In the genomic region with DNA sequence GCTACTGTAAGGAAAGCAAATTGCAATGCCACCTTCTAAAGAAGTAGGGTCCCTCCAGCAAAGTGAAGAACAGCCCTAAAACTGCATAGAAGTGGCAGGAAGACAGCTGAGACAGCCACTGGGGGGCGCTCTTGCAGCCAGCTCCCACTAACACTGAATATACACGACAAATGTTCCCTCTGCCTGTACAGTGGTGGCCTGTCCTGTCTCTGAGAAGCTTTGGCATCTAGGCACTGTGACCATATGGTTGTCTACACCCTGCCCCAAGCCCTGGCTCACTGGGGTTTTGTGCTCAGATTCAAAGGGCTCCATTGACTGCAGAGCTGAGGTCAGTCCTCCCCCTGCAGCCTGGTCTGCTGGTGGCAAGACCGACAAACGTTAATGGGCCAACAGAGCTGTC, we compare ENCODE assay signal across 8 mouse cellular contexts. TPM values are rescaled to one million over a fixed set of nuclear protein-coding genes. Genes with fewer than 3 reads are reported as not detected.
DNase-seq lines count a peak whose midpoint lies in the region; ATAC-seq and TF ChIP-seq lines count a peak whose summit lies in the region.

No protein-coding gene starts in this region.

- H3K27me3 ChIP-seq in intestine, postnatal 0 days (replicated peaks; ENCODE audit: control insufficient read depth, insufficient read depth, low read length), result no peaks in the 10 kb centered on the region
- H3K27me3 ChIP-seq in intestine, embryonic 15.5 days (replicated peaks), result no peaks in the 10 kb centered on the region
- no peaks in the 10 kb centered on the region for H3K27me3 ChIP-seq in liver, embryonic 12.5 days (replicated peaks)

- H3K4me1 ChIP-seq in intestine, postnatal 0 days (replicated peaks; ENCODE audit: control insufficient read depth, insufficient read depth, low read length), result peaks cover 14% of the 10 kb centered on the region
- H3K4me1 ChIP-seq in intestine, embryonic 15.5 days (replicated peaks), result peaks cover 22% of the 10 kb centered on the region
- H3K4me1 ChIP-seq in bone marrow macrophage, adult 2 months (ENCODE audit: control insufficient read depth, insufficient read depth, low read length), result peaks cover 24% of the 10 kb centered on the region
- H3K4me1 ChIP-seq in liver, embryonic 12.5 days, result peaks cover 63% of the 10 kb centered on the region

- ATAC-seq in intestine, postnatal 0 days, result no peak
- no peak for ATAC-seq in intestine, embryonic 15.5 days
- ATAC-seq in erythroid progenitor cell, adult 5-6 weeks (replicated peaks; ENCODE audit: low FRiP score, poor library complexity, severe bottlenecking), result peak; percentile 11; the same call in 1 of the 2 replicates
- ATAC-seq in liver, embryonic 12.5 days, result 0 out of 2 replicates have a peak, but pooled peaks have one; percentile 2

- H3K27ac ChIP-seq in intestine, postnatal 0 days (ENCODE audit: low read depth, low read length), result no peak overlapping the region
- no peak overlapping the region for H3K27ac ChIP-seq in intestine, embryonic 15.5 days
- H3K27ac ChIP-seq in bone marrow macrophage, adult 2 months (ENCODE audit: insufficient read depth, low read depth, low read length), result no peak overlapping the region
- peak overlapping the region; percentile 100 for H3K27ac ChIP-seq in liver, embryonic 12.5 days

- peak; percentile 83 for TF ChIP-seq CTCF in intestine, postnatal 0 days (IDR thresholded peaks at IDR 0.05; ENCODE audit: low read depth)
- TF ChIP-seq CTCF in bone marrow macrophage, adult 2 months (IDR thresholded peaks at IDR 0.05; ENCODE audit: low read depth, low read length), result peak; percentile 96

- H3K9ac ChIP-seq in intestine, postnatal 0 days (ENCODE audit: low read depth, low read length), result no peak overlapping the region
- no peak overlapping the region for H3K9ac ChIP-seq in intestine, embryonic 15.5 days
- H3K9ac ChIP-seq in liver, embryonic 12.5 days, result peak overlapping the region; percentile 83

- peaks cover 19% of the 10 kb centered on the region for H3K36me3 ChIP-seq in intestine, postnatal 0 days (ENCODE audit: control insufficient read depth, insufficient read depth)
- peaks cover 7% of the 10 kb centered on the region; the same call in 1 of the 2 replicates for H3K36me3 ChIP-seq in intestine, embryonic 15.5 days
- H3K36me3 ChIP-seq in liver, embryonic 12.5 days, result peaks cover 47% of the 10 kb centered on the region

- WGBS in intestine, postnatal 0 days, result 17% methylated on average over 4 of the region's 4 CpGs
- WGBS in intestine, embryonic 15.5 days, result 18% methylated on average over 4 of the region's 4 CpGs
- 11% methylated on average over 4 of the region's 4 CpGs for WGBS in liver, embryonic 12.5 days (ENCODE audit: insufficient replicate concordance)

- no peak overlapping the region for H3K4me2 ChIP-seq in intestine, postnatal 0 days (replicated peaks; ENCODE audit: low read depth)
- no peak overlapping the region for H3K4me2 ChIP-seq in intestine, embryonic 15.5 days (replicated peaks)
- peak overlapping the region; percentile 79 for H3K4me2 ChIP-seq in liver, embryonic 12.5 days

- no peak overlapping the region for H3K4me3 ChIP-seq in intestine, postnatal 0 days (ENCODE audit: low read depth, low read length)
- no peak overlapping the region for H3K4me3 ChIP-seq in intestine, embryonic 15.5 days (replicated peaks)
- no peak overlapping the region for H3K4me3 ChIP-seq in bone marrow macrophage, adult 2 months (ENCODE audit: insufficient read depth, low read length)
- H3K4me3 ChIP-seq in liver, embryonic 12.5 days, result peak overlapping the region; percentile 69

- no peaks in the 10 kb centered on the region for H3K9me3 ChIP-seq in intestine, postnatal 0 days (ENCODE audit: control insufficient read depth)
- H3K9me3 ChIP-seq in intestine, embryonic 15.5 days, result no peaks in the 10 kb centered on the region
- H3K9me3 ChIP-seq in liver, embryonic 12.5 days (replicated peaks), result no peaks in the 10 kb centered on the region

- DNase-seq in kidney, postnatal 10 days, result peak; percentile 59
- peak; percentile 19 to 29 for DNase-seq in right cerebral cortex, adult 2 months (ENCODE audit: low spot score in 2 of 2)
- DNase-seq in ovary, adult 18-20 months (ENCODE audit: low spot score), result no peak

- no peak for TF ChIP-seq POLR2A in bone marrow macrophage, adult 2 months (IDR thresholded peaks at IDR 0.05; ENCODE audit: borderline replicate concordance, low read depth, low read length)

RNA-seq across cellular contexts. Expression of a gene that starts 0.9 kb away (rescaled TPM):
- 1.9 and 3.4 TPM in 2 replicates for polyA plus RNA-seq in intestine, postnatal 0 days (2015; fragmentation: Nextera tagmentation; extraction: Ambion mirVana)
- 1.6 and 3.0 TPM in 2 replicates for polyA plus RNA-seq in intestine, embryonic 15.5 days (2015; fragmentation: Nextera tagmentation; extraction: Ambion mirVana)
- polyA plus RNA-seq in bone marrow macrophage, adult 2 months (2012; ENCODE audit: insufficient read depth, insufficient read length, missing spikeins), result not detected in 2 replicates
- 37.7 and 44.7 TPM in 2 replicates for total RNA-seq in erythroid progenitor cell, adult 5-6 weeks (2015; ENCODE audit: low replicate concordance)
- total RNA-seq in erythroid progenitor cell, adult 5-6 weeks (2017; ENCODE audit: low replicate concordance), result 27.1 and 64.4 TPM in 2 replicates
- 47.5 and 48.9 TPM in 2 replicates for polyA plus RNA-seq in liver, embryonic 12.5 days (2016; fragmentation: Nextera tagmentation; extraction: Ambion mirVana)

RNA-seq across cellular contexts. Expression of a gene that starts 12.9 kb away (rescaled TPM):
- 29.6 and 32.9 TPM in 2 replicates for polyA plus RNA-seq in intestine, postnatal 0 days (2015; fragmentation: Nextera tagmentation; extraction: Ambion mirVana)
- polyA plus RNA-seq in intestine, embryonic 15.5 days (2015; fragmentation: Nextera tagmentation; extraction: Ambion mirVana), result 25.4 and 31.4 TPM in 2 replicates
- not detected in 2 replicates for polyA plus RNA-seq in bone marrow macrophage, adult 2 months (2012; ENCODE audit: insufficient read depth, insufficient read length, missing spikeins)
- 4.3 and 15.1 TPM in 2 replicates for total RNA-seq in erythroid progenitor cell, adult 5-6 weeks (2015; ENCODE audit: low replicate concordance)
- total RNA-seq in erythroid progenitor cell, adult 5-6 weeks (2017; ENCODE audit: low replicate concordance), result 0.23 and 6.4 TPM in 2 replicates
- polyA plus RNA-seq in liver, embryonic 12.5 days (2016; fragmentation: Nextera tagmentation; extraction: Ambion mirVana), result 3.1 and 3.7 TPM in 2 replicates

RNA-seq across cellular contexts. Expression of a gene that starts 34.2 kb away (rescaled TPM):
- 27.5 and 28.8 TPM in 2 replicates for polyA plus RNA-seq in intestine, postnatal 0 days (2015; fragmentation: Nextera tagmentation; extraction: Ambion mirVana)
- polyA plus RNA-seq in intestine, embryonic 15.5 days (2015; fragmentation: Nextera tagmentation; extraction: Ambion mirVana), result 31.6 and 38.2 TPM in 2 replicates
- polyA plus RNA-seq in bone marrow macrophage, adult 2 months (2012; ENCODE audit: insufficient read depth, insufficient read length, missing spikeins), result 23.6 and 24.5 TPM in 2 replicates
- total RNA-seq in erythroid progenitor cell, adult 5-6 weeks (2015; ENCODE audit: low replicate concordance), result 16.6 and 17.6 TPM in 2 replicates
- total RNA-seq in erythroid progenitor cell, adult 5-6 weeks (2017; ENCODE audit: low replicate concordance), result 224 and 296 TPM in 2 replicates
- polyA plus RNA-seq in liver, embryonic 12.5 days (2016; fragmentation: Nextera tagmentation; extraction: Ambion mirVana), result 23.1 and 24.5 TPM in 2 replicates

RNA-seq across cellular contexts. Expression of a gene that starts 34.4 kb away (rescaled TPM):
- polyA plus RNA-seq in intestine, postnatal 0 days (2015; fragmentation: Nextera tagmentation; extraction: Ambion mirVana), result 6.8 and 8.2 TPM in 2 replicates
- polyA plus RNA-seq in intestine, embryonic 15.5 days (2015; fragmentation: Nextera tagmentation; extraction: Ambion mirVana), result 16.2 and 21.0 TPM in 2 replicates
- 19.9 and 21.5 TPM in 2 replicates for polyA plus RNA-seq in bone marrow macrophage, adult 2 months (2012; ENCODE audit: insufficient read depth, insufficient read length, missing spikeins)
- 16.3 and 17.7 TPM in 2 replicates for total RNA-seq in erythroid progenitor cell, adult 5-6 weeks (2015; ENCODE audit: low replicate concordance)
- total RNA-seq in erythroid progenitor cell, adult 5-6 weeks (2017; ENCODE audit: low replicate concordance), result 13.8 and 33.5 TPM in 2 replicates
- 14.9 and 17.6 TPM in 2 replicates for polyA plus RNA-seq in liver, embryonic 12.5 days (2016; fragmentation: Nextera tagmentation; extraction: Ambion mirVana)

RNA-seq across cellular contexts. Expression of a gene that starts 40.7 kb away (rescaled TPM):
- 332 and 377 TPM in 2 replicates for polyA plus RNA-seq in intestine, postnatal 0 days (2015; fragmentation: Nextera tagmentation; extraction: Ambion mirVana)
- polyA plus RNA-seq in intestine, embryonic 15.5 days (2015; fragmentation: Nextera tagmentation; extraction: Ambion mirVana), result 95.2 and 111 TPM in 2 replicates
- not detected in 2 replicates for polyA plus RNA-seq in bone marrow macrophage, adult 2 months (2012; ENCODE audit: insufficient read depth, insufficient read length, missing spikeins)
- total RNA-seq in erythroid progenitor cell, adult 5-6 weeks (2015; ENCODE audit: low replicate concordance), result not detected in 2 replicates
- not detected in 2 replicates for total RNA-seq in erythroid progenitor cell, adult 5-6 weeks (2017; ENCODE audit: low replicate concordance)
- 0.38 and 0.83 TPM in 2 replicates for polyA plus RNA-seq in liver, embryonic 12.5 days (2016; fragmentation: Nextera tagmentation; extraction: Ambion mirVana)

Comparison
In these comparisons a context has a peak if more than half of its experiments do, and no peak if none do; other contexts are left out.
1. ATAC-seq: peak in erythroid progenitor cell, adult 5-6 weeks (single experiment) and liver, embryonic 12.5 days (single experiment); none in intestine, postnatal 0 days (single experiment) and intestine, embryonic 15.5 days (single experiment).
2. RNA of a gene that starts 0.9 kb away (polyA plus RNA-seq): 47.5 to 48.9 TPM in liver, embryonic 12.5 days; 1.9 to 3.4 TPM in intestine, postnatal 0 days, 1.6 to 3.0 TPM in intestine, embryonic 15.5 days and not detected in bone marrow macrophage, adult 2 months; every median in the first group is over 10 times any median in the second.